Mouse (Mus musculus): ENCODE data around the gene Trdmt1. TPM values are rescaled to one million over a fixed set of nuclear protein-coding genes. Genes with fewer than 3 reads are reported as not detected.
A peak's percentile ranks its signal among the peaks of the same experiment; 100 is the strongest.

Trdmt1 gene
- total RNA-seq, 2 experiments from 2014 or later = 4.8 to 6.4 TPM

GRCm38 (mm10) chr2:13558607-13559262 is 14.3 kb upstream of the Trdmt1 start:
- no peak for DNase-seq (ENCODE audit: extremely low spot score in 1 of 2, low spot score in 1 of 2)

DNA sequence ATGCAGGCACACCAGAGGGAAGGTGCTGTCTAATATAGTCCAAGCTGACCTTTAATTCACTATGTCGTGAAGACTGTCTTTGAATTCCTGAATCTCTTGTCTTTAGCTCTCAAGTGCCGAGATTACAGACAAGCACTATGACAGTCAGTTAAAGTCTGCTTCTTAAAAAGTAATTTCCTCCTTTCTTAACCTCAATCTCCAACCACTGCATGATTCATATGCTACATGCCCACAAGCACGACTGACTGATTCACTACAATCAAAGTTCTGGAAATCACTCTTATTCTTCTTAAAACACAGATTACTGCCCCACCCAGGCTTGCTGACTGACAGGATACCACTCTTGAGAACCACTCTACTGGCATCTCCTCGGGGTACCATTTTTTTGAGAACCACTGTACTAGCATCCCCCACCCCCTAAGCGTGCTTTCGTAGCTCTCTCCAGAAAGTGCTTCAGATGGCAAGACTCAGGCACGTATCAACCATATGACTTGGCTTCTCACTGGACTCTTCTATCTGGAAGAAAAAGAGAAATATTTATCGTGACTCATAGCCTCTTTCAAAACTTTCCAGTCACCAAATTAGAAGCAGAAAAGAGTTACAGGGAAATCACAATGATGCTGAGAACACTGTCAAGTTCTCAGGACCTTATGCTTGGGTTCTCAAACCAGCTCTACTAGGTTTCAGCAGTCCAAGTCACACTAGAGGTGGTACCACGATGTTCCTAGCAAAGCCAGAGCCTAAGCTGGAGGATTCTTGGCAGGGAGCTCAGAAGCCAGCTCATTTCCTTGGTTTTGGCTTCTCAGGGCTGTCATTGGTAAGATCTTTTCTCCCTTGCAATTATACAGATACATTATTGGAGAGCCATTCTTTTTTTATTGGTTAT is 12.9 kb upstream of the Trdmt1 start:
- no peak for DNase-seq (ENCODE audit: extremely low spot score in 1 of 2, low spot score in 1 of 2)

- DNase-seq (ENCODE audit: extremely low spot score in 1 of 2, low spot score in 1 of 2) = no peak
Observed at GRCm38 (mm10) chr2:13556239-13556638, 11.8 kb upstream of the Trdmt1 start.

DNA sequence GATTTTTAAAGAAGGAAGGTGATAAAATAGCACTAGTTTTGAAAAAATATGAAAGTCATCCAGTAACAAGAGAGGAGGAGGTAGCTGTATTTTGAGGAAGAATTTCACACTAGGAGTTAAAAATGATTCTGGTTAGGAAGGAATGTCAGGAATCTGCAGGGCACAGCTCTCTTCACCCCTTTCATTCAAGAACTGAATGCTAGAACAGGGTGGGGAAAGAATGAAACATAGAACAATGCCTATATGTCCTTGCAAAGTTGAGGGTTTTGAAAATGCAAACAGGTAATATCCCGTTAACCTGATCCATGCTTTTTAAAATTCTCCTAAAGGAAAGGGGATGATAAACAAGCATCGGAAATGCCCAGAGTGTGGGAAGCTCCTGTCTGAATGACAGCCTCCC is 9.5 kb upstream of the Trdmt1 start:
- DNase-seq (ENCODE audit: extremely low spot score in 1 of 2, low spot score in 1 of 2) = no peak

GRCm38 (mm10) chr2:13548749-13549148 is 4.3 kb upstream of the Trdmt1 start:
- DNase-seq (ENCODE audit: extremely low spot score in 1 of 2, low spot score in 1 of 2) = no peak

GRCm38 (mm10) chr2:13543519-13544124 is 846 bp downstream of the Trdmt1 start:
- no peak for DNase-seq (ENCODE audit: extremely low spot score in 1 of 2, low spot score in 1 of 2)

GRCm38 (mm10) chr2:13539860-13540259 is 4.6 kb downstream of the Trdmt1 start:
- no peak for DNase-seq (ENCODE audit: extremely low spot score in 1 of 2, low spot score in 1 of 2)

GRCm38 (mm10) chr2:13538704-13539377 is 5.6 kb downstream of the Trdmt1 start:
- no peak for DNase-seq (ENCODE audit: extremely low spot score in 1 of 2, low spot score in 1 of 2)

- DNase-seq (ENCODE audit: extremely low spot score in 1 of 2, low spot score in 1 of 2) = no peak
Observed at GRCm38 (mm10) chr2:13538258-13538657, 6.2 kb downstream of the Trdmt1 start.

- DNase-seq (ENCODE audit: extremely low spot score in 1 of 2, low spot score in 1 of 2) = no peak
Observed at GRCm38 (mm10) chr2:13537733-13538132, 6.7 kb downstream of the Trdmt1 start.

DNA sequence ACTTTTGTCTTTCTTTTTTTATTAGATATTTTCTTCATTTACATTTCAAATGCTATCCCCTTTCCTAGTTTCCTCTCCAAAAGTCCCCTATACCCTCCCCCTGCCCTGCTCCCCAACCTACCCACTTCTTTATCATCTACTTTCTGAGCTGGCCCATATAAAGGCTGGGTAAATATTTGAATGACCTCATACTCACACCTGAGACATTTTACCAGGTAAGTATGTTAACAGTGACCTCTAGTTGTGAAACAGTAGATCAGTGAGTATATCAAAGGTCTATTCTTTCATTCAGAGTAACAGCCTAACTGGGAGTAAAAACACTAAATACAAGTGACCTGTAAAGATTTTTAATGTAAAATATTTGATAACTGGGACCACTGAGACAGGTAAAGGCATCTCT is 7.7 kb downstream of the Trdmt1 start:
- no peak for DNase-seq (ENCODE audit: extremely low spot score in 1 of 2, low spot score in 1 of 2)

DNA sequence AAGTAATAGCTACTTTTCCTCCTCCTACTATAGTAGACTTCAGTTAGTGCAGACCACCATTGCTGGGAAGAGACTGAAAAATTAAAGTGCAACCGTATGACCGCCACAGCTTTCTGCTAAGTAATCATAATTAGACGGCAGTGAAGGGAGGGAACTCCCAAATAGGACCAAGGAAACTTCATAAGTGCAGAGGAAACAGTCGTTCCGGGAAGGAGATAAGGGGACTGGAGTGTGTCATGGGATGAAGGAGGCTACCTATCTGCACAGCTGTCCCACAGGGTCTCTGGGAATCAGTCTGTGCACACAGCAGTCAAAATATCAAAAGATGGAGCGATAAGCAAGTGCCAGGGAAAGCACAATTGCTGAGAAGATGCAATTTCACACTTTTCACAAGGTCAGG is 13.8 kb downstream of the Trdmt1 start:
- no peak for DNase-seq (ENCODE audit: extremely low spot score in 1 of 2, low spot score in 1 of 2)

DNA sequence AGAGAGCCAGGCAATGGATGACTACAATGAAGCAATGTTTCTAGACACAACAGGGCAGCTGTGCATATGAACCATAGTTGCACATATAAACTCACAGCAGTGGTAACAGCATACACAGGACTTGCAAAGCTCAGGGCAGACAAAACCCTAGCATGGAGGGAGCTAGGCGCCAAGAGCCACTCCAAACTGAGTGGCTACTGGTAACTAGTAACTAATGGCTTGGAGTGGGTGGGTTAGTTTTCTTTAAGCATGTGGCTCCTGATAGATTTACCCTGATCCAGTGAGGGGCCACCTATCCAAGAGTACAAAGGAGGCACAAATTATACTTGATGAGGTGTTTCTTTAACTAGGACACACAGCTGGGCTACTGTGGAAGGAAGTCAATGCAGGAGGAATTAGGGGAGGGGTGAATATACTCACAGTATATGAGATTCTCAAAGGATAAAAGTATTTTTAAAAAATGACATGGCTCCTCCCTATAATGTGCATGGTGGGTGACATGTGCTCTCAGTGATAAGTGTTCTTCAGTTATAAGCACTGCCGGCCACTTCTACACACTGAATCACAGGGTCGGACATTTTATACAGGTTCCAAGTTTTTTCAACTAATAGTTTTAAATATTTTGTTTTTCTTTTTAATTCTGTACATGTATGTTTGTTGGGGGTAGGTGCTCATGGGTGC is 15.1 kb downstream of the Trdmt1 start:
- DNase-seq (ENCODE audit: extremely low spot score in 1 of 2, low spot score in 1 of 2) = no peak

GRCm38 (mm10) chr2:13527531-13527930 is 16.9 kb downstream of the Trdmt1 start:
- DNase-seq (ENCODE audit: extremely low spot score in 1 of 2, low spot score in 1 of 2) = no peak

GRCm38 (mm10) chr2:13527125-13527524 is 17.3 kb downstream of the Trdmt1 start:
- no peak for DNase-seq (ENCODE audit: extremely low spot score in 1 of 2, low spot score in 1 of 2)

DNA sequence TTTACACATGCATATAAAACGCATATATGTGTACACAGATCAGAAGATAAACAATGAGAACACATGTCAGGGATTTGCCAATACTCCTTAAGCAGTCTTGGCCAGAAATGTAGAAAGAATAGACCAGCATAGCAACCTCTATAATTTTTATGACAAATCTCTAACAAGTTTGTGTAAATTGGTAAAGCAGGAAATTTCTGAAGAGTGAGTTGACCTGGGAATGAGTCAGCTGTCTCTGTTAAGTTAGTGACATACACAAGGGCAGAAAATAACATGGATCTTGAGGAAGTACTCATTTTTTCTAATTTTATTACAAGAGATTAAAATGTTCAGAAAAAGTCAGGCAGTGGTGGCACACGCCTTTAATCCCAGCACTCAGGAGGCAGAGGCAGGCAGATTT is 18.3 kb downstream of the Trdmt1 start:
- DNase-seq (ENCODE audit: extremely low spot score in 1 of 2, low spot score in 1 of 2) = no peak

- peak; percentile 16 to 43 for DNase-seq (ENCODE audit: extremely low spot score in 1 of 2, low spot score in 1 of 2)
Observed at GRCm38 (mm10) chr2:13523540-13524456, 20.7 kb downstream of the Trdmt1 start.

DNA sequence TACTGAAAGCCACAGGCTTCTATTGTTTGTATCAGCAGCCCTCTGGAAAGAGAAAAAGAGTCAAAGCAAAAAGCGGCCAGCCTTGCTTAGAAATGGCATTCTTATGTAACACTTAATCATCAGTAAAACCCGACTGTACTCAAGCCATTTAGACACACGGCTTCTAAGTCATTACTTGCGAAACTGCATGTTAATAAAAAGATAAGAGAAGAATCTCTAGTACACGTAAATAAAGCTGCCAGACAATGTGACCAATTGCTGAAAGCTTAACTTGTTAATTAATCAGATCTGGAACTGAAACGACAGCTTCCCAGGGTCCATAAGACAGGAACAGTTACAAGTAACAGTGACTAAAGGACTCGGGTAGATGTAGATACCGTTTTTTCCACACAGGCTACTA is 22.4 kb downstream of the Trdmt1 start:
- no peak for DNase-seq (ENCODE audit: extremely low spot score in 1 of 2, low spot score in 1 of 2)

DNA sequence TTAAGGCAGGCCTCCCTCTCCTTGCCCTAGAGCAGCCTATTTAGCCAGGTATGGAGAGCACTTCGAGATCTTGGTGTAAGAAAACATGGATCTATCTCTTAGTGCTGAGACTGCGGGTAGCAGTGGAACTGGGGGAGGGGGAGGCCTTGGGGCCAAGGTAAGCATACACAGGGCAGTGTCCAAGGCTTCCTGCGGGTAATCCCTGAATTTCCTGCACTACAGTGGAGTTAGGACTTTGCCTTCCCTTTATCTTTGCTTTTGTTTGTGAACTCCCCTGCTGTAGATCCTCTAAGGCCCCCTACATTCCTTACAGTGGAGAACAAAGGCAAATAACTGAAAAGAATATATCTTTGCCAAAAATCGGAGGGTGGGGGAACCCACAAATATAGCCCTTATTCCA is 29.5 kb downstream of the Trdmt1 start:
- no peak for DNase-seq (ENCODE audit: extremely low spot score in 1 of 2, low spot score in 1 of 2)
